Mouse (Mus musculus): ENCODE results near the gene Gpr22. TPM values are rescaled to one million over a fixed set of nuclear protein-coding genes. Genes with fewer than 3 reads are reported as not detected.

Gene Gpr22
- polyA plus RNA-seq, 2 experiments from 2014 or later: 0.33 to 0.40 TPM

GRCm38 (mm10) chr12:31667187-31667586, 46.6 kb downstream of the Gpr22 start:
- no peak for ATAC-seq

- no peak for ATAC-seq
Observed at GRCm38 (mm10) chr12:31665999-31666398, 47.7 kb downstream of the Gpr22 start.

Other genes with a start within 250 kb of the Gpr22 start
- 10 to 100 TPM; 24.7 to 25.9 TPM for gene Cbll1, start 214.3 kb downstream of the Gpr22 start, polyA plus RNA-seq (2017; shearing (Covaris generic))
- gene Slc26a4, start 154.0 kb downstream of the Gpr22 start, polyA plus RNA-seq (2017; shearing (Covaris generic)): not detected
- gene Bcap29, start 79.3 kb downstream of the Gpr22 start, polyA plus RNA-seq (2017; shearing (Covaris generic)): 10 to 100 TPM; 85.3 to 95.2 TPM
- 10 to 100 TPM in 1 of 2 experiments, 1 to 10 TPM in 1; 5.1 to 10.9 TPM for gene Dus4l, start 59.1 kb downstream of the Gpr22 start, polyA plus RNA-seq (2017; shearing (Covaris generic))
- gene Cog5, start 59.1 kb downstream of the Gpr22 start, polyA plus RNA-seq (2017; shearing (Covaris generic)): 10 to 100 TPM; 44.4 to 48.2 TPM
- 100 to 1,000 TPM in 1 of 2 experiments, 10 to 100 TPM in 1; 96.5 to 144 TPM for gene Hbp1, start 236.6 kb upstream of the Gpr22 start, polyA plus RNA-seq (2017; shearing (Covaris generic))

All from activated CD4-positive, CD25-positive, alpha-beta regulatory T cell, adult 4 months (primary cell).